Mouse (Mus musculus): ENCODE measurements around the gene Sec1. TPM values are rescaled to one million over a fixed set of nuclear protein-coding genes. Genes with fewer than 3 reads are reported as not detected.

Sec1 gene
- total RNA-seq (2015) (not detected in 2 replicates), total RNA-seq (2017) (not detected in 2 replicates)

GRCm38 (mm10) chr7:45693921-45694591 lies at the start of gene Sec1:
Gene Sec1, minus strand, starts transcription at chr7:45694402.
- ATAC-seq (ENCODE audit: poor library complexity, severe bottlenecking): no peak

- ATAC-seq (ENCODE audit: poor library complexity, severe bottlenecking): peak; percentile 21; the same call in 1 of the 2 replicates
These were observed 48.1 kb upstream of the Sec1 start for GRCm38 (mm10) chr7:45742338-45742737.

GRCm38 (mm10) chr7:45741777-45742176 lies 47.6 kb upstream of the Sec1 start:
- peak; percentile 82 for ATAC-seq (ENCODE audit: poor library complexity, severe bottlenecking)

- ATAC-seq (ENCODE audit: poor library complexity, severe bottlenecking): peak; percentile 74
These were observed 47.1 kb upstream of the Sec1 start for GRCm38 (mm10) chr7:45741308-45741707.

GRCm38 (mm10) chr7:45739820-45740219 lies 45.6 kb upstream of the Sec1 start:
- ATAC-seq (ENCODE audit: poor library complexity, severe bottlenecking): no peak

- ATAC-seq (ENCODE audit: poor library complexity, severe bottlenecking): peak; percentile 74
These were observed 45.1 kb upstream of the Sec1 start for GRCm38 (mm10) chr7:45739162-45739763.

GRCm38 (mm10) chr7:45733477-45733876 lies 39.3 kb upstream of the Sec1 start:
- peak; percentile 56 for ATAC-seq (ENCODE audit: poor library complexity, severe bottlenecking)

GRCm38 (mm10) chr7:45730727-45731431 lies 36.7 kb upstream of the Sec1 start:
- peak; percentile 80 for ATAC-seq (ENCODE audit: poor library complexity, severe bottlenecking)

- ATAC-seq (ENCODE audit: poor library complexity, severe bottlenecking): no peak
These were observed 33.4 kb upstream of the Sec1 start for GRCm38 (mm10) chr7:45727625-45728024.

- ATAC-seq (ENCODE audit: poor library complexity, severe bottlenecking): no peak
These were observed 32.2 kb upstream of the Sec1 start for GRCm38 (mm10) chr7:45726419-45726818.

- no peak for ATAC-seq (ENCODE audit: poor library complexity, severe bottlenecking)
These were observed 31.5 kb upstream of the Sec1 start, which contains the start of gene Spaca4 for GRCm38 (mm10) chr7:45725713-45726112. Gene Spaca4, minus strand, starts transcription at chr7:45725813.

GRCm38 (mm10) chr7:45725151-45725550 lies 30.9 kb upstream of the Sec1 start:
- ATAC-seq (ENCODE audit: poor library complexity, severe bottlenecking): no peak

- ATAC-seq (ENCODE audit: poor library complexity, severe bottlenecking): no peak
These were observed 29.6 kb upstream of the Sec1 start for GRCm38 (mm10) chr7:45723781-45724180.

GRCm38 (mm10) chr7:45723301-45723700 lies 29.1 kb upstream of the Sec1 start:
- no peak for ATAC-seq (ENCODE audit: poor library complexity, severe bottlenecking)

GRCm38 (mm10) chr7:45722348-45722713 lies 28.1 kb upstream of the Sec1 start:
- no peak for ATAC-seq (ENCODE audit: poor library complexity, severe bottlenecking)

- no peak for ATAC-seq (ENCODE audit: poor library complexity, severe bottlenecking)
These were observed 27.6 kb upstream of the Sec1 start for GRCm38 (mm10) chr7:45721642-45722347.

GRCm38 (mm10) chr7:45721234-45721571 lies 27.0 kb upstream of the Sec1 start:
- ATAC-seq (ENCODE audit: poor library complexity, severe bottlenecking): no peak

- ATAC-seq (ENCODE audit: poor library complexity, severe bottlenecking): no peak
These were observed 26.4 kb upstream of the Sec1 start, which contains the start of gene Fam83e for GRCm38 (mm10) chr7:45720413-45721233. Gene Fam83e, plus strand, starts transcription at chr7:45721212.

- no peak for ATAC-seq (ENCODE audit: poor library complexity, severe bottlenecking)
These were observed 25.7 kb upstream of the Sec1 start for GRCm38 (mm10) chr7:45719738-45720412.

- ATAC-seq (ENCODE audit: poor library complexity, severe bottlenecking): no peak
These were observed 25.0 kb upstream of the Sec1 start for GRCm38 (mm10) chr7:45719180-45719579.

Data from megakaryocyte, adult 5-6 weeks (primary cell).